Mouse (Mus musculus): Measurements from ENCODE around the gene Lgr4.

DNA sequence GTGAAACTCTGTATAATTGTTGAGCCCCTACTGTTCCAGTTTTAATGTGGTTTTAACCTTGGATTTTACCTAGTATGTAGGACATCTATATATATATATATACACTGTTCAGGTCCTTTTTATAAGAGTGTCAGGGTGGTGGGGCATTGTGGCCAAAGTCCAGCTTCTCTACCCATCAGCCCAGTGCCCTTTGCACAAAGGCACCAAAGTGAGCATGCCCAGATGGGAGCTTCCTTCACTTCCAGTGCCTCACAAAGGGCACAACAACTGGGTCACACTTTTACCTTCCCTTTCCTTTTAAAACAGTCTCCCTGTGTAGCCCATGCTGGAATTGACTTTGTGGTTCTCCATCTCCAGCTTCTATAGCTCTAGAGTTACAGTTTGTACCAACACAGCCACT is 2.8 kb upstream of the Lgr4 start:
- TF ChIP-seq MAX (IDR thresholded peaks at IDR 0.05) (no peak), CEBPB (IDR thresholded peaks at IDR 0.05; ENCODE audit: low read depth) (no peak), CTCF (IDR thresholded peaks at IDR 0.05; ENCODE audit: control insufficient read depth, insufficient read depth, insufficient read length) (no peak), USF1 (IDR thresholded peaks at IDR 0.05; ENCODE audit: low read depth) (no peak), MYOG (IDR thresholded peaks at IDR 0.05; ENCODE audit: control insufficient read depth, extremely low read depth, insufficient read length) (no peak)
